Mouse (Mus musculus) cerebellum, adult 2 months (tissue): ENCODE data around the gene Myadml2. TPM values are rescaled to one million over a fixed set of nuclear protein-coding genes. Genes with fewer than 3 reads are reported as not detected.

Experiments used
- DNase-seq, 2 experiments: peaks; one replicate each; pipeline ENCODE4 v3.0.0; 2021
- H3K27ac ChIP-seq: fragments of 200-500 bp; 2 replicates; pipeline ENCODE4 v1.5.1; 2012; ENCODE audit warnings: low read length, control low read depth, inconsistent platforms; ENCODE audit not compliant: insufficient read depth
- H3K27me3 ChIP-seq: fragments of 200-500 bp; 2 replicates; pipeline ENCODE4 v1.6.1; 2012; ENCODE audit warnings: inconsistent platforms, mild to moderate bottlenecking, low read length, moderate library complexity; ENCODE audit not compliant: control insufficient read depth, insufficient read depth
- H3K4me1 ChIP-seq: fragments of 200-500 bp; 2 replicates; pipeline ENCODE4 v1.6.1; 2011; ENCODE audit warnings: low read length; ENCODE audit not compliant: control insufficient read depth, insufficient read depth
- H3K4me3 ChIP-seq: fragments of 200-500 bp; replicated peaks from 2 replicates; pipeline ENCODE3; 2011; ENCODE audit warnings: mild to moderate bottlenecking, low read depth, low read length, control low read depth; ENCODE audit not compliant: insufficient read depth
- CTCF ChIP-seq: fragments of 200-500 bp; IDR thresholded peaks from 2 replicates; pipeline ENCODE4 v1.5.1; 2011; ENCODE audit warnings: low read depth, mild to moderate bottlenecking, control low read depth, low read length, moderate library complexity, borderline replicate concordance; ENCODE audit not compliant: insufficient read depth
- POLR2A ChIP-seq: fragments of 200-500 bp; IDR thresholded peaks from 2 replicates; pipeline ENCODE4 v1.6.1; 2011; ENCODE audit warnings: low read length, control low read depth, borderline replicate concordance; ENCODE audit not compliant: insufficient read depth
- WGBS: fragments of 180-500 bp; shearing (Covaris S2); methylation state at CpG from one replicate; pipeline ENCODE4 v1.1.7; 2018; 5-methylcytosine and 5-hydroxymethylcytosine counted together
- polyA plus RNA-seq: library from polyadenylated mRNA; depleted of rRNA; stranded (reverse); fragments of >200 nt; gene quantifications from 2 replicates; pipeline ENCODE4 v1.2.3, GENCODE M21; 2012; rRNA removed

The Myadml2 gene
- polyA plus RNA-seq, 1 experiment: 4.5 TPM

- peak within 1 kb of the TSS; percentile 81 for H3K4me3 ChIP-seq
- under 1% methylated on average over 87 of the region's 88 CpGs for WGBS
- H3K27ac ChIP-seq: 0 out of 2 replicates have a peak within 1 kb of the TSS, but pooled peaks have one; percentile 50
- TF ChIP-seq CTCF: no peak
- TF ChIP-seq POLR2A: no peak; the same call in 1 of the 2 replicates
- H3K4me1 ChIP-seq: peaks cover 12% of the 10 kb centered on the region
- no peaks in the 10 kb centered on the region for H3K27me3 ChIP-seq
- peak; percentile 92 to 95 for DNase-seq
Measured at GRCm38 (mm10) chr11:120598283-120598989, 49.5 kb downstream of the Myadml2 start, which contains the start of the genes Alyref and Anapc11. Gene Alyref (minus strand): TSS chr11:120598365. Gene Anapc11 (plus strand): TSS chr11:120598421.

- peak in 1 of 2 experiments; percentile 33 for DNase-seq
- no peaks in the 10 kb centered on the region for H3K27me3 ChIP-seq
- TF ChIP-seq CTCF (no peak), POLR2A (no peak)
- peaks cover 12% of the 10 kb centered on the region for H3K4me1 ChIP-seq
- peak overlapping the region; percentile 66 for H3K4me3 ChIP-seq
- WGBS: 2% methylated on average over 99 of the region's 99 CpGs
- H3K27ac ChIP-seq: 0 out of 2 replicates have a peak overlapping the region, but pooled peaks have one; percentile 46
Measured at GRCm38 (mm10) chr11:120597240-120598235, 50.4 kb downstream of the Myadml2 start.

Other genes starting within 250 kb of the Myadml2 start
- 54.2 and 56.3 TPM in 2 replicates for gene Nploc4, start 210.4 kb downstream of the Myadml2 start, polyA plus RNA-seq
- 0.05 and 0.06 TPM in 2 replicates for gene Tspan10, start 205.5 kb downstream of the Myadml2 start, polyA plus RNA-seq
- gene Pde6g, start 194.7 kb downstream of the Myadml2 start, polyA plus RNA-seq: 1.5 and 1.6 TPM in 2 replicates
- gene Oxld1, start 190.1 kb downstream of the Myadml2 start, polyA plus RNA-seq: 15.5 and 20.0 TPM in 2 replicates
- gene Ccdc137, start 190.0 kb downstream of the Myadml2 start, polyA plus RNA-seq: 27.3 and 28.3 TPM in 2 replicates
- gene Arl16, start 180.6 kb downstream of the Myadml2 start, polyA plus RNA-seq: 42.7 and 56.5 TPM in 2 replicates
- 108 and 119 TPM in 2 replicates for gene Mrpl12, start 163.5 kb downstream of the Myadml2 start, polyA plus RNA-seq
- 38.9 and 39.3 TPM in 2 replicates for gene Slc25a10, start 156.3 kb downstream of the Myadml2 start, polyA plus RNA-seq
- 1.8 and 2.1 TPM in 2 replicates for gene Gcgr, start 117.5 kb downstream of the Myadml2 start, polyA plus RNA-seq
- 159 and 168 TPM in 2 replicates for gene Mcrip1, start 98.4 kb downstream of the Myadml2 start, polyA plus RNA-seq
- not detected in 2 replicates for gene Ppp1r27, start 97.0 kb downstream of the Myadml2 start, polyA plus RNA-seq
- 98.4 and 105 TPM in 2 replicates for gene P4hb, start 74.9 kb downstream of the Myadml2 start, polyA plus RNA-seq
- gene Arhgdia, start 66.5 kb downstream of the Myadml2 start, polyA plus RNA-seq: 288 and 305 TPM in 2 replicates
- 42.6 and 51.8 TPM in 2 replicates for gene Alyref, start 49.8 kb downstream of the Myadml2 start, polyA plus RNA-seq
- gene Anapc11, start 49.7 kb downstream of the Myadml2 start, polyA plus RNA-seq: 168 and 178 TPM in 2 replicates
- gene Npb, start 39.7 kb downstream of the Myadml2 start, polyA plus RNA-seq: 4.7 and 5.6 TPM in 2 replicates
- 401 and 403 TPM in 2 replicates for gene Pcyt2, start 30.2 kb downstream of the Myadml2 start, polyA plus RNA-seq
- 76.9 and 80.5 TPM in 2 replicates for gene Sirt7, start 22.9 kb downstream of the Myadml2 start, polyA plus RNA-seq
- 60.5 and 65.3 TPM in 2 replicates for gene Mafg, start 14.6 kb downstream of the Myadml2 start, polyA plus RNA-seq
- 2.1 and 2.3 TPM in 2 replicates for gene Pycr1, start 4.4 kb downstream of the Myadml2 start, polyA plus RNA-seq
- 5.9 TPM in 2 replicates for gene Notum, start 13.0 kb upstream of the Myadml2 start, polyA plus RNA-seq
- 56.1 and 59.4 TPM in 2 replicates for gene Aspscr1, start 24.8 kb upstream of the Myadml2 start, polyA plus RNA-seq
- gene Cenpx, start 65.6 kb upstream of the Myadml2 start, polyA plus RNA-seq: 40.1 and 43.0 TPM in 2 replicates
- 86.6 and 96.0 TPM in 2 replicates for gene Lrrc45, start 65.8 kb upstream of the Myadml2 start, polyA plus RNA-seq
- gene Rac3, start 73.3 kb upstream of the Myadml2 start, polyA plus RNA-seq: 66.1 and 67.0 TPM in 2 replicates
- gene Dcxr, start 79.1 kb upstream of the Myadml2 start, polyA plus RNA-seq: 36.4 and 36.5 TPM in 2 replicates
- gene Cbr2, start 84.0 kb upstream of the Myadml2 start, polyA plus RNA-seq: 1.9 and 3.1 TPM in 2 replicates
- gene Hmga1b, start 114.6 kb upstream of the Myadml2 start, polyA plus RNA-seq: 2.5 and 3.1 TPM in 2 replicates
- gene Rfng, start 136.0 kb upstream of the Myadml2 start, polyA plus RNA-seq: 106 and 113 TPM in 2 replicates
- gene Gps1, start 136.1 kb upstream of the Myadml2 start, polyA plus RNA-seq: 238 and 248 TPM in 2 replicates
- 47.4 and 52.3 TPM in 2 replicates for gene Dus1l, start 148.2 kb upstream of the Myadml2 start, polyA plus RNA-seq
- 246 and 274 TPM in 2 replicates for gene Fasn, start 176.4 kb upstream of the Myadml2 start, polyA plus RNA-seq